Mouse (Mus musculus): Measurements from ENCODE around the gene Cd24a.

Gene Cd24a

GRCm38 (mm10) chr10:43581260-43581659 is 3.2 kb downstream of the Cd24a start:
- DNase-seq (ENCODE audit: low read depth, low spot score): no peak

- DNase-seq (ENCODE audit: low read depth, low spot score): no peak
Observed at GRCm38 (mm10) chr10:43584538-43584937, 6.5 kb downstream of the Cd24a start.

GRCm38 (mm10) chr10:43588470-43589177 is 10.5 kb downstream of the Cd24a start:
- no peak for DNase-seq (ENCODE audit: low read depth, low spot score)

- DNase-seq (ENCODE audit: low read depth, low spot score): no peak
Observed at GRCm38 (mm10) chr10:43591477-43591876, 13.4 kb downstream of the Cd24a start.

DNA sequence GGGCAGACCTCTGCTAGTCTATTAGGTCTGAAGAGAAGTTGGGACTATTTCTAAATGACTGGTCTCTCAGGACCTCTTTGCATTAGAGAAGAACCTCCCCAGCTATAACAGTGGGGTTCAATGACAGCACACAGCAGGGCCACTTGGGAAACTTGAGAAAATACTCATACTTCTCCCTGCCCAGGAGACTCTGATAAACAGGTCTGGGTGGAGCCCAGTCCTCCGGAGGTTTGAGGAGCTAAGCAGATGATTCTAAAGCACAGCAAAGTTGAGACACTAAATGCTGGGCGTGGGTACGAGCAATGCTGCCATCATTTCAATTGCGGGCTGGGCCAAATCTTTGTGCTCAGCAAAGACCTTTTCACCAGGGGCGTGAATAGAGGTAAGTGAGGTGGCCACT is 15.1 kb downstream of the Cd24a start:
- no peak for DNase-seq (ENCODE audit: low read depth, low spot score)

GRCm38 (mm10) chr10:43594187-43594586 is 16.1 kb downstream of the Cd24a start:
- no peak for DNase-seq (ENCODE audit: low read depth, low spot score)

DNA sequence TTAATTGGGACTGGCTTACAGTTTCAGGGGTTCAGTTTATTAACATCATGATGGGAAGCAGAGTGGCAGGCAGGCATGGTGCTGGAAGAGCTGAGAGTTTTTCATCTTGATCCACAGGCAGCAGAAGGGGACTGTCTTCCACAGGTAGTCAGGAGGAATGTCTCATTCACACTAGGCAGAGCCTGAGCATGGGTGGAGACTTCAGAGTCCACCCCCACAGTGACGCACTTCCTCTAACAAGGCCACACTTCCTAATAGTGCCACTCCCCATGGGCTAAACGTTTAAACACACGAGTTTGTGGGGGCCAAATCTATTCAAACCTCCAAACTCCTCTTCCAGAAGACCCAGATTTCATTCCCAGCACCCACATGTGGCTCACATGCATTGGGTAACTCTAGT is 16.8 kb downstream of the Cd24a start:
- DNase-seq (ENCODE audit: low read depth, low spot score): no peak

GRCm38 (mm10) chr10:43598067-43598726 is 20.1 kb downstream of the Cd24a start:
- no peak for DNase-seq (ENCODE audit: low read depth, low spot score)

- no peak for DNase-seq (ENCODE audit: low read depth, low spot score)
Observed at GRCm38 (mm10) chr10:43601039-43601438, 23.0 kb downstream of the Cd24a start.

GRCm38 (mm10) chr10:43601511-43602396 is 23.7 kb downstream of the Cd24a start:
- DNase-seq (ENCODE audit: low read depth, low spot score): no peak

DNA sequence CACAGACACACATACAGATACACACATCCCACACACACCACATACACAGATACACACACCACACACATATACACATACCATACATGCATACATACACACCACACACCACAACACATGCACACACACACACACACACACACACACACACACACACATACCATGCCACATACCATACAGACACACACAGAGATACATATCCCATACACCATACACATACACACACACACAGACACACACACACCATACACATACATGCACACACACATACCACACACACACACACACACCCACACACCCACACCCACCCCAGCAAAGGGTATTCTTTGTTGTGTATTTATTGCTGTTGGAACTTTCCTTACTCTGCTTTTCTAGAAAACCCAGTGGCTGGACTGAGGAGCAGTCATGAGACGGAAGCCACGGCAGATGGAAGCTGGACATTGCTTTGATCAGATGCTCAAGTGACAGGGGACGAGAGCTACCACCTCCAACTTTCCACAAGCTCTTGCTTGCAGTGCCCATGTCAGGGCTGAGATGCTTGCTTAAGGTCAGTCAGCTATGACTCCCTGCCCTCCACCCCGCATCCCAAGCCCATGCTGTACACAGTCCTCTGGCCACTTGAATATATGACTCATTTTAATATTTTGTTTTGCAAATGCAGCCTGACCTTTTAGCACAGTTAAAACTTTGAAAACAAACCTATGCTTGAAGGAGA is 26.0 kb downstream of the Cd24a start:
- no peak for DNase-seq (ENCODE audit: low read depth, low spot score)

DNA sequence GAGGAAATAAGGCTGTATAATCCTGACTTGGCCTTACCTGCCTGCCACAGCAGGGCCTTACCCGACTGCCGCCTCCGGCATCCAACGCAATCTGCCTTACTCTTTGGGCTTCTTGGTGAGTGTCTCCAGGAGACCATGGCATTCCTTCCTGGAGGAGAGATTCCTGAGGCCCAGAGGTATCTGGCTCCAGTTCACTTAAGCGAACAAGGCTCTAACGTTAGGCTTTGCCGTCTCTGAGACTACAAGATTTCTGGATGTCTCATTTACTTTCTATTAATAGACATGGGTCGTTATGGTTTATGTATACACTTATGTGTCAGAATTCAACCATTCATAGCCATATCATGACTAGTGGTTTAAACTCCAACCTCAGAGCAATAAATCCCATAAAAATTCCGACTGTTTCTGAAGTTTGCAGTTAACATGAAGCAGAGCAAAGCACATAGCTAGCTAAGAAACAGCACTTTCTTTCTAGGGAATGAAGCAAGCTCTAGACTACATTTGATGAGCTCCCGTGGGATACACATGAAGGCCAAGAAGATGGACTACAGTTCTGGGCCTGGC is 26.7 kb downstream of the Cd24a start:
- DNase-seq (ENCODE audit: low read depth, low spot score): no peak

GRCm38 (mm10) chr10:43605901-43606300 is 27.8 kb downstream of the Cd24a start:
- no peak for DNase-seq (ENCODE audit: low read depth, low spot score)

DNA sequence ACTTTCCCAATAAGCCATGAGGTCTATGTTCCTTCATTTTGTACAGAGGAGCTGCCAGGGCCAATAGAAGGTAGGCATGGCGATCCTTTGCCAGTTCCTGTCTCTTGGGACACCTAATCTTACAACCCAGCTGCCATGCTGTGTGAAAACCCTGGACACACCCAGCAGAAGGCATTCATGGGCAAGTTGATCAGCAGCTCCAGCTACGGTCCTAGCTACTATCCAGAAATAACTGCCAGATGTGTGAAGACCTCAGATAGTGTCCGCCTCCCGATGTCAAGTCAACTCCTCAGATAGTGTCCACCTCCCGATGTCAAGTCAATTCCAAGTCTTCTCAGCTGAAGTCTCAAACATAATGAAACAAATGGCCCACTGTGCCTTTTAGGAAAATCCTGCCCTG is 31.4 kb downstream of the Cd24a start:
- DNase-seq (ENCODE audit: low read depth, low spot score): no peak

GRCm38 (mm10) chr10:43609958-43610357 is 31.9 kb downstream of the Cd24a start:
- DNase-seq (ENCODE audit: low read depth, low spot score): no peak

DNA sequence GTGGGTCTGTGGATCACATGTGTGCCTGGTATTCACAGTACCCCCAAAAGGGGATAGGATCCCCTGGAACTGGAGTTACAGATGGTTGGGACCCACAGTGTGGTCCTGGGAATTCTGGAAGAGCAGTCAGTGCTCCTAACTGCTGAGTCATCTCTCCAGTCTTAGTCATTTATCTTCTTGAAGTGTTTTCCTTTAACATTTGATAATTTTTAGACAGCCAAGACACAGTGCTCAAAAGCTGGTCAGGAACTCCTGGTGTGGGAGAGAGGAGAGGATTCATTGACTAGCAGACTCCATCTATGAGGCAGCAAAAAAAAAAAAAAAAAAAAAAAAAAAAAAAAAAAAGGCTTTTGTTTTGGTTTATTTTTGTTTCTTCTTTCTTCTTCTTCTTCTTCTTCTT is 33.0 kb downstream of the Cd24a start:
- DNase-seq (ENCODE audit: low read depth, low spot score): no peak

- DNase-seq (ENCODE audit: low read depth, low spot score): no peak
Observed at GRCm38 (mm10) chr10:43619059-43619531, 41.0 kb downstream of the Cd24a start.

DNA sequence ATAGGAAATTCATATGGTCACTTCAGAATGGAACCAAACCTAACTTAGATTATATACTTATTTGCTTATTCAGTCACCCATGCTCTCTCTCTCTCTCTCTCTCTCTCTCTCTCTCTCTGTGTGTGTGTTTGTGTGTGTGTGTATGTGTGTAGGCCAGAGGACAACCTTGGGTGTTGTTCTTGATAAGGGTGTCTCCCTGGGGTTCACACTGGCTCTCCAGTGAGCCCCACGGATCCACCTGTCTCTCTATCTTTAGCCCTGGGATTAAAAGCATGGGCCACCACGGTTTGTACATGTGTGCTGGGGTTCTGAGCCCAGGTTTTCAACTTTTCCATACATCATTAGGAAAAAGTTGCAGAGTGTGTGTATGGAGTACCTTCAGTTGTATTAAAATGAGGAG is 41.9 kb downstream of the Cd24a start:
- DNase-seq (ENCODE audit: low read depth, low spot score): no peak

DNA sequence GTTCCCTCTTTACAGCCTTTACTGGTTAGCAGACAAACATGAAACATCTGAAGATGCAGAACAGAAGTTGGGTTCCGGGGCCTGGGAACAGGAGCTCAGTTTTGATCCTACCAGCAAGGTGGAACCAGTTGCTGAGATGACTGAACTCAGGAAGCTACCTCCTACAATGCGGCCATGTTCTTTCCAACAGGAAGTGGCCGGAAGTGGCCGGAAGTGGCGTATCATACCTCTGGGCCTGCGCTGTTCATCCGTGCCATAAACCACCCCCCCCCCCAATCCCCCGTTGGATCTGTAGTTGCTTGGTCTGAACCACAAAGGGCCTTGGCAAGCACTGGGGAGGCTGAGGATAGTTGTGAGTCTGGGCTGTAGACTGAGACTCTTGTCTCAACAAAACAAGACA is 45.4 kb downstream of the Cd24a start:
- no peak for DNase-seq (ENCODE audit: low read depth, low spot score)

GRCm38 (mm10) chr10:43624362-43624761 is 46.3 kb downstream of the Cd24a start:
- DNase-seq (ENCODE audit: low read depth, low spot score): no peak

GRCm38 (mm10) chr10:43624791-43625398 is 46.8 kb downstream of the Cd24a start:
- no peak for DNase-seq (ENCODE audit: low read depth, low spot score)

Measured in WW6 (cell line).